Mouse (Mus musculus) intestine, embryonic 14.5 days (tissue): Measurements from ENCODE around the gene Tbxas1. TPM values are rescaled to one million over a fixed set of nuclear protein-coding genes. Genes with fewer than 3 reads are reported as not detected.

Experiments used
- ATAC-seq: fragments of 200-750 bp; cut with Nextera tagmentation; replicated peaks from 2 replicates; pipeline ENCODE4 v1.8.0; 2017; ENCODE audit warnings: low read depth, moderate number of reproducible peaks, moderate TSS enrichment, moderate library complexity; ENCODE audit not compliant: low FRiP score, low TSS enrichment
- DNase-seq: peaks from one replicate; pipeline ENCODE4 v3.0.0-alpha.2; 2018; ENCODE audit warnings: low spot score
- H3K27ac ChIP-seq: fragments of 300-500 bp; sonication (generic); 2 replicates; pipeline ENCODE4 v1.5.1; 2014; ENCODE audit warnings: low read depth, mild to moderate bottlenecking, control low read depth
- H3K27me3 ChIP-seq: fragments of 300-500 bp; sonication (generic); replicated peaks from 2 replicates; pipeline ENCODE4 v1.6.1; 2014; ENCODE audit warnings: low read length, control low read depth; ENCODE audit not compliant: control insufficient read depth, insufficient read depth
- H3K36me3 ChIP-seq: fragments of 300-500 bp; sonication (generic); 2 replicates; pipeline ENCODE4 v1.6.1; 2014; ENCODE audit warnings: low read length, control low read depth; ENCODE audit not compliant: control insufficient read depth, insufficient read depth
- H3K4me1 ChIP-seq: fragments of 300-500 bp; sonication (generic); replicated peaks from 2 replicates; pipeline ENCODE4 v1.6.1; 2014; ENCODE audit warnings: low read length, control low read depth, mixed read lengths; ENCODE audit not compliant: control insufficient read depth, insufficient read depth
- H3K4me2 ChIP-seq: fragments of 300-500 bp; sonication (generic); 2 replicates; pipeline ENCODE4 v1.6.1; 2014; ENCODE audit warnings: low read length
- H3K4me3 ChIP-seq: fragments of 300-500 bp; sonication (generic); 2 replicates; pipeline ENCODE4 v1.5.1; 2014; ENCODE audit warnings: low read depth, low read length, control low read depth, mixed read lengths
- H3K9ac ChIP-seq: fragments of 300-500 bp; sonication (generic); 2 replicates; pipeline ENCODE4 v1.6.1; 2014; ENCODE audit warnings: mild to moderate bottlenecking, low read length
- H3K9me3 ChIP-seq: fragments of 300-500 bp; sonication (generic); 2 replicates; pipeline ENCODE4 v1.6.1; 2016; ENCODE audit warnings: low read length, control low read depth; ENCODE audit not compliant: control insufficient read depth
- WGBS: fragments of 180-500 bp; shearing (Covaris S2); extraction: QIAGEN DNeasy Blood & Tissue Kit; methylation state at CpG from one replicate; pipeline ENCODE4 v1.1.7; 2014; 5-methylcytosine and 5-hydroxymethylcytosine counted together
- polyA plus RNA-seq: library from polyadenylated mRNA; unstranded; fragments of >200 nt; fragmentation: Nextera tagmentation; extraction: Ambion mirVana; gene quantifications from 2 replicates; pipeline ENCODE4 v1.2.1, GENCODE M21; 2014

Tbxas1 gene
- polyA plus RNA-seq, 1 experiment from 2014 or later, result 2.1 TPM

DNA sequence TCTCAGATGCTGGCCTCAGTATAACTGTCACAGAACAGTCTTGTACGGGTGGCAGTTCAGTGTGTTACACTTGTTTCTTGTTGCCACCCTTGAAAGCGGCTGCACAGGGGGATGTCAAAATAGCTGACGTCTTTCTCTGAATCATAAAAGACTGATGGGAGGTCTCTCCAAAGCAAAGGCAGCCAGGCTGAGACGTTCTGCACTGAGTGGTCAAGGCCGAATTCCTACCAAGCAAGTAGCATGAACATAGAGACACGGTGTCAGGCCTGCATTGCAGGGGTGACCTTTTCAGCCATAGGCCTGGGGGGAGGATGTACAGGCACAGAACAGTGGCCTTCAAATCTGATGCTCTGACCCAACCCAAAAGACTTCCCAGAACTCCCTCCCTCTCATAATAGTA lies 30.8 kb downstream of the Tbxas1 start:
- WGBS, result 83% methylated on average over 6 of the region's 6 CpGs
- no peak for DNase-seq
- Histone ChIP-seq H3K9ac (no peak overlapping the region), H3K4me2 (no peak overlapping the region), H3K27me3 (no peaks in the 10 kb centered on the region), H3K27ac (no peak overlapping the region), H3K4me1 (peaks cover 3% of the 10 kb centered on the region), H3K9me3 (no peaks in the 10 kb centered on the region), H3K4me3 (no peak overlapping the region), H3K36me3 (no peaks in the 10 kb centered on the region)
- ATAC-seq, result no peak

DNA sequence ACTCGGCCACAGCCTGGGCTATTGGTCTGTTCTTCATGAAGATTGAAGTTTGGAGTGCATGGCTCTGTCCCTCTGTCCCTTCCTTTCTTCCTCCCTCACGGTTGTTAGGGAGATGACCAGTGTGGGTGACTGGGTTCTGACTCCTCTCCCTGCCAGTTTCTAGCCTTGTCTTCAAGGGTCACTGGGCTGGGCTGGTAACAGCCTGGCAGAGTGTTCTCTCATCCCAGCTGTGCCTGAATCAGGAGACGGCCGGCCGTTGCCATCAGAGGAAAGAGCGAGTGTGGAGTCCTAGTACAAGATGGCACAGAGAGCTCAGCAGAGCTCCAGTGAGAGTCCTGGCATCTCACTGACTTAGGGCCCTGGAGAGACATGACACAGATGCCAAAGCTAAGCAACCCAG lies 33.2 kb downstream of the Tbxas1 start:
- no peaks in the 10 kb centered on the region for H3K27me3 ChIP-seq
- ATAC-seq, result no peak
- 78% methylated on average over 6 of the region's 6 CpGs for WGBS
- H3K9me3 ChIP-seq, result no peaks in the 10 kb centered on the region
- H3K4me2 ChIP-seq, result no peak overlapping the region
- H3K4me1 ChIP-seq, result no peaks in the 10 kb centered on the region
- H3K27ac ChIP-seq, result no peak overlapping the region
- H3K4me3 ChIP-seq, result no peak overlapping the region
- H3K36me3 ChIP-seq, result no peaks in the 10 kb centered on the region
- H3K9ac ChIP-seq, result no peak overlapping the region
- DNase-seq, result no peak

DNA sequence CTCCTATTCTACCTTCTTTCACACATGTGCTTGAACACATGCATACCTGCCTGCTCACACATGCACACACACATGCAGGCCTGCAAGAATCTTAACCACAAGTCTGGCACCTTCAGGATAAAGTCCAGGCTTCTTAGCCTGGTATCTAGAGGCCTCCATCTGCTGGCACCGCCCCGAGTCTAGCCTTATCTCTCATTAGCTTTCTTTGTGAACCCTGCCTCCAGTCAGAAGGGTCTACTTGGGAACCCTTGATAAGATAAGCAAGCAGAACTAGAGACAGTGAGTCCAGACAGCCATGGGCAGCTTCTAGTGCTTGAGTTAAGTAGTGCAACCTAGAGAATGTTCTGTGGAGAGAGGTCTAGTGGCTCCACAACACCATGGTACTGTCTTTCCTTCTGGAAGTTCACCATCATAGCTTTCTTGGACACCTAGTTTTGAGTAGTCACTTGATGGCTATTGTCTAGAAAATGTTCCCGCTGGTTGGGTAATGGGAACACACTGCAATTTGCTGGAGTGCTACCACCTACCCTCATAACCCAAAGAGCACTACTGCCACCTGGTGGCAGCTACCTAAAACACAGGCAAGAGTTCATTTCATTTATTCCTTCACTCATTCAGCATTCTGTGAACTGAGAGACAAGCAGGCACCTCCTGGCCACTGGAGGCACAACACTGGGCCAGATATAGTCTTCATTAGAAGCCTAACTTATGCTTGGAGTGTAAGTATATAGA lies 35.8 kb downstream of the Tbxas1 start:
- no peaks in the 10 kb centered on the region for H3K36me3 ChIP-seq
- ATAC-seq, result peak; percentile 66; the same call in 1 of the 2 replicates
- H3K4me2 ChIP-seq, result no peak overlapping the region
- peaks cover 6% of the 10 kb centered on the region; the same call in 1 of the 2 replicates for H3K4me1 ChIP-seq
- H3K4me3 ChIP-seq, result no peak overlapping the region
- H3K9me3 ChIP-seq, result no peaks in the 10 kb centered on the region
- H3K27me3 ChIP-seq, result no peaks in the 10 kb centered on the region
- DNase-seq, result peak; percentile 74
- H3K27ac ChIP-seq, result no peak overlapping the region
- H3K9ac ChIP-seq, result no peak overlapping the region
- 60% methylated on average over 3 of the region's 3 CpGs for WGBS

DNA sequence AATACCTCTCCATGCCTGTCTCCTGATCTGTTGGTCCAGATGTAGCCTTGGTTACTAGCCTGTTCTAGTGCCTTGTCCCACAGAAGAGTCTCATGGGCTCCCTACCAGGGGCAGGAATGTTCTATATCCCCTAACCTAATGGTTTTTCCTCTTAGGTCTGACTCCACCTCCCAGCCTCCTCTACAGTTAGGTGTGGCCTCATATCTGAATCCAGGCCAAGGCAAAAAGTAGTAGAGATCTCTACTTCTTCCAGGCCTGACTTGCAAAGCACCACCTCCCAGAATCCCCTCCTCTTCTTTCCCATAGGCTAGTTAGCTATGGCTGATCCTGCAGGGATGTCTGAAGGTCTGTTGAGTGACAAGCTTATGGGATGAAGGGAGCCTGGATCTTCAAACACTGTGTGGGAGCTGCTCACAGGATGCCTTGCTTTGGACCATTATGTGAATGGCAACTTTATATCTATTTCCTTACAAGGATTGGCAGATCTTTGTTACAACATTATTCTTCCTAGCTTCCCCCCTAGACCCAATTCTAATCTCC lies 37.0 kb downstream of the Tbxas1 start:
- ATAC-seq (no peak), DNase-seq (no peak)
- H3K9ac ChIP-seq, result no peak overlapping the region
- no peaks in the 10 kb centered on the region for H3K36me3 ChIP-seq
- H3K27me3 ChIP-seq, result no peaks in the 10 kb centered on the region
- no peak overlapping the region for H3K4me2 ChIP-seq
- H3K4me1 ChIP-seq, result peaks cover 6% of the 10 kb centered on the region; the same call in 1 of the 2 replicates
- no peak overlapping the region for H3K4me3 ChIP-seq
- H3K9me3 ChIP-seq, result no peaks in the 10 kb centered on the region
- no peak overlapping the region for H3K27ac ChIP-seq

DNA sequence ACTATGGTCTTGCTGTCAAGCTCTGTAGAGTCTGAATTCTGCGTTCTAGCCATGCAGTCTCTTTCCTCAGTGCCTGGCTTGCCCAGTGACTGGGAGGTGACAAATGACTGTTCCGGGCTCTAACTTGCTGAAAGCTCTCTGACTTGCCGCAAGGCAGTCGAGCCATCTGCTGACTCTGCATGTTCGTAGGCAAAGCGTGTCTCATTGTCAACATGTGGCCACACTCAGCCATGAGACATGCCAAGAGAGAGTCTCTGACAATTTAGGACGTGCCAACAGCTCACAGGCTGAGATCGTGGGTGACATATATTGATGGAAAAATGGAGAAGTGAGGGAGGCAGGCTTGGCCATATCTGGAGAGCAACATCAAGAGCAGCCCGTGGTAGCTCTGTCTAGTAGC lies 37.6 kb downstream of the Tbxas1 start:
- ATAC-seq, result no peak
- Histone ChIP-seq H3K27me3 (no peaks in the 10 kb centered on the region), H3K36me3 (no peaks in the 10 kb centered on the region), H3K4me1 (peaks cover 10% of the 10 kb centered on the region; the same call in 1 of the 2 replicates), H3K4me2 (no peak overlapping the region), H3K9me3 (no peaks in the 10 kb centered on the region), H3K27ac (no peak overlapping the region), H3K4me3 (no peak overlapping the region), H3K9ac (no peak overlapping the region)
- WGBS, result 83% methylated on average over 9 of the region's 9 CpGs
- no peak for DNase-seq

DNA sequence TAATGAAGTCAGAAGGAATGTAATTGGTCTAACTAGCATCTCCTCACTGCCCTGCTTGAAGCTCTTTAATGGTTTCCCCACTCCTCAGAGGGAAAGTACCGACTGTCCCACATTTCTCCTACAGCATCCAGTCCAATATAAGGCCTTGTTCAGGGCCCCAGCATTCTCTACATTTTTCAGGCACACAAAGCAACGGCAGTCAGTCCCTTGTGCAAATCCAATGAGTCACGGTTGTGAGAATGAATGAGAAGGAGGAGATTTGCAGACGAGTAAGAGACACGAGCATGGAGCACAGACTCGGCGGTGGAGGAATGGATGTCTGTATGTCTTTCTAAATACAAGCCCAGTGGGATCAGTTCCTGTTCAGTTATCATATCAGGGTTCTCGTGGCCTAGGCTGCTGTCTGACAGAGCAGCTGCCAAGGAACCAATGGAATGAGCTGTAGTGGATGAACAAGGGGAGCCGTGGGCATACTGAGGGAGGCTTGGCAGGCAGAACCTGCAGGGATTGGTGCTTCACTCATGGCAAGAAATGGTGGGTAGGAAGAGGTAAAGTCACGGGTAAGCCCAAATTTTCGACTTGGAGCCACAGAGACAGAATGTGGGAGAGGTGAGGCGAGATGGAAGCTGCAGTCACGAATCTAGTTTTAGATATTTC lies 38.3 kb downstream of the Tbxas1 start:
- 79% methylated on average over 13 of the region's 13 CpGs for WGBS
- Histone ChIP-seq H3K9ac (no peak overlapping the region), H3K27me3 (no peaks in the 10 kb centered on the region), H3K4me1 (peaks cover 10% of the 10 kb centered on the region; the same call in 1 of the 2 replicates), H3K27ac (no peak overlapping the region), H3K36me3 (no peaks in the 10 kb centered on the region), H3K4me2 (no peak overlapping the region), H3K4me3 (no peak overlapping the region), H3K9me3 (no peaks in the 10 kb centered on the region)
- no peak for DNase-seq
- ATAC-seq, result no peak

DNA sequence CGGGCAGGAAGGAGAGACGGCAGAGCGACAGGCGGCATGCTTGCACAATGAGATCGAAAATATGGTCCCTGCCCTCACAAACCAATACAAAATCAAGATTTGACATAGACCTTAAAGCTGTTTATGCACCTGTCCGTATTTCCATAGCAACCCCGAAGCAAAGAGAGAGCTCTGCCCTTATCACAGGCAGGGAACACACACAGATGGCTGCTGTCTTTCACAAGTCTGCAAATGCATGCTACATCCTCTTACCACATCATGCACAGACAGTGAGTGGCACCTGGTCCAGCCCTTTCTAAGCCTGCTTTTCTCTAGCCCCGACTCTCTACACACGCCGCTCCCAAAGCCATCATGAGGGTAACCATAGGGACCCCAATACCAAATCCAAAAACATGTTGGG lies 39.0 kb downstream of the Tbxas1 start:
- DNase-seq (no peak), ATAC-seq (no peak)
- H3K9ac ChIP-seq, result no peak overlapping the region
- WGBS, result 80% methylated on average over 10 of the region's 10 CpGs
- no peaks in the 10 kb centered on the region for H3K9me3 ChIP-seq
- no peak overlapping the region for H3K27ac ChIP-seq
- H3K36me3 ChIP-seq, result no peaks in the 10 kb centered on the region
- H3K27me3 ChIP-seq, result no peaks in the 10 kb centered on the region
- no peak overlapping the region for H3K4me3 ChIP-seq
- H3K4me1 ChIP-seq, result peaks cover 10% of the 10 kb centered on the region; the same call in 1 of the 2 replicates
- no peak overlapping the region for H3K4me2 ChIP-seq

DNA sequence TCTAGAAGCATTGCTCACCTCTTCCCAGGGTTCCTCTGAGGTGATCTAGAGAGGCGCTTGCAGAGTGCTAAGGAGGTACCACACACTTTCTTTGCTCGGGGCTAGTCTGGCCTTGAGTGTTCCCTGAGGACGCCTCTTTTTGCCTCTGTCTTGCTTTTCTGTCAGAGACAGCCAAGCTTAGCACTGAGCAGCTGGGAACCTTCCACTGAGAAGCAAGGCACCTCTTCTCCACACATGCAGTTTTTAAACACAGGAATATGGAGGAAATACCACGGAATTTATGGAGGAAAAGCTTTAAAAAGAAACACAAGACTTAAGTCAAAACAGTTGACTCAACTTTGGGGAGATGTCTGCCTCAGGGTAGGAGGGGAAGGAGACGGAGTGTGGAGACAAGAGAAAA lies 40.6 kb downstream of the Tbxas1 start:
- Histone ChIP-seq H3K9me3 (no peaks in the 10 kb centered on the region), H3K36me3 (no peaks in the 10 kb centered on the region), H3K27me3 (no peaks in the 10 kb centered on the region), H3K9ac (no peak overlapping the region), H3K4me1 (peaks cover 10% of the 10 kb centered on the region; the same call in 1 of the 2 replicates), H3K4me3 (no peak overlapping the region), H3K4me2 (no peak overlapping the region), H3K27ac (peak overlapping the region; percentile 3; the same call in 1 of the 2 replicates)
- DNase-seq, result no peak
- WGBS, result 40% methylated on average over 5 of the region's 5 CpGs
- ATAC-seq, result no peak
